Mouse (Mus musculus): Measurements from ENCODE around the gene Gm12569. TPM values are rescaled to one million over a fixed set of nuclear protein-coding genes. Genes with fewer than 3 reads are reported as not detected.

The Gm12569 gene
- total RNA-seq (2023): not detected

GRCm38 (mm10) chr11:51220308-51220707 is at the start of gene Gm12569:
Gene Gm12569 (plus strand): TSS chr11:51220473.

GRCm38 (mm10) chr11:51261680-51262219 is 41.5 kb downstream of the Gm12569 start, which contains the start of gene Clk4:
Gene Clk4 (plus strand): TSS chr11:51261730.

GRCm38 (mm10) chr11:51262342-51263285 is 42.3 kb downstream of the Gm12569 start, which contains the start of gene BC049762:
Gene BC049762 (minus strand): TSS chr11:51263046.

Other genes with a start within 250 kb of the Gm12569 start
- gene Olfr1377, start 238.5 kb upstream of the Gm12569 start, total RNA-seq (2023): not detected
- not detected for gene Olfr51, start 216.9 kb upstream of the Gm12569 start, total RNA-seq (2023)
- gene Olfr54, start 206.2 kb upstream of the Gm12569 start, total RNA-seq (2023): not detected
- not detected for gene Olfr1375, start 172.4 kb upstream of the Gm12569 start, total RNA-seq (2023)
- gene Zfp354a, start 161.2 kb upstream of the Gm12569 start, total RNA-seq (2023): not detected
- gene Clk4, start 41.3 kb downstream of the Gm12569 start, total RNA-seq (2023): 100 to 1,000 TPM; 193 to 195 TPM
- gene BC049762, start 42.6 kb downstream of the Gm12569 start, total RNA-seq (2023): not detected
- gene Col23a1, start 69.4 kb downstream of the Gm12569 start, total RNA-seq (2023): under 1 TPM; 0.36 to 0.71 TPM

Data from monocyte, adult 59 days (primary cell).